Mouse (Mus musculus): Measurements from ENCODE around the gene Pnpla1. TPM values are rescaled to one million over a fixed set of nuclear protein-coding genes. Genes with fewer than 3 reads are reported as not detected.

Gene Pnpla1
- total RNA-seq, 1 experiment from 2014 or later, result not detected

GRCm38 (mm10) chr17:28913940-28914339 lies 55.7 kb downstream of the Pnpla1 start:
- ATAC-seq (replicated peaks; ENCODE audit: low read depth, poor library complexity, severe bottlenecking), result no peak

- ATAC-seq (replicated peaks; ENCODE audit: low read depth, poor library complexity, severe bottlenecking), result no peak
These were observed 56.9 kb downstream of the Pnpla1 start, which contains the start of gene 4930539E08Rik for GRCm38 (mm10) chr17:28915060-28915628. Gene 4930539E08Rik, minus strand, starts transcription at chr17:28915324.

GRCm38 (mm10) chr17:28916520-28916919 lies 58.3 kb downstream of the Pnpla1 start:
- ATAC-seq (replicated peaks; ENCODE audit: low read depth, poor library complexity, severe bottlenecking), result no peak

- no peak for ATAC-seq (replicated peaks; ENCODE audit: low read depth, poor library complexity, severe bottlenecking)
These were observed 62.9 kb downstream of the Pnpla1 start for GRCm38 (mm10) chr17:28921086-28921485.

GRCm38 (mm10) chr17:28922096-28922495 lies 63.9 kb downstream of the Pnpla1 start:
- 0 out of 2 replicates have a peak, but pooled peaks have one; percentile 28 for ATAC-seq (replicated peaks; ENCODE audit: low read depth, poor library complexity, severe bottlenecking)

- no peak for ATAC-seq (replicated peaks; ENCODE audit: low read depth, poor library complexity, severe bottlenecking)
These were observed 66.9 kb downstream of the Pnpla1 start for GRCm38 (mm10) chr17:28924957-28925595.

- peak; percentile 53 for ATAC-seq (replicated peaks; ENCODE audit: low read depth, poor library complexity, severe bottlenecking)
These were observed 68.2 kb downstream of the Pnpla1 start for GRCm38 (mm10) chr17:28926380-28926779.

GRCm38 (mm10) chr17:28926866-28927635 lies 68.8 kb downstream of the Pnpla1 start:
- peak; percentile 55 for ATAC-seq (replicated peaks; ENCODE audit: low read depth, poor library complexity, severe bottlenecking)

GRCm38 (mm10) chr17:28928004-28928403 lies 69.8 kb downstream of the Pnpla1 start:
- ATAC-seq (replicated peaks; ENCODE audit: low read depth, poor library complexity, severe bottlenecking), result no peak

- no peak for ATAC-seq (replicated peaks; ENCODE audit: low read depth, poor library complexity, severe bottlenecking)
These were observed 71.2 kb downstream of the Pnpla1 start for GRCm38 (mm10) chr17:28929369-28929768.

GRCm38 (mm10) chr17:28930392-28931074 lies 72.3 kb downstream of the Pnpla1 start:
- ATAC-seq (replicated peaks; ENCODE audit: low read depth, poor library complexity, severe bottlenecking), result peak; percentile 55

- no peak for ATAC-seq (replicated peaks; ENCODE audit: low read depth, poor library complexity, severe bottlenecking)
These were observed 73.4 kb downstream of the Pnpla1 start for GRCm38 (mm10) chr17:28931436-28932211.

- ATAC-seq (replicated peaks; ENCODE audit: low read depth, poor library complexity, severe bottlenecking), result no peak
These were observed 74.1 kb downstream of the Pnpla1 start for GRCm38 (mm10) chr17:28932274-28932673.

GRCm38 (mm10) chr17:28934120-28934916 lies 76.1 kb downstream of the Pnpla1 start:
- ATAC-seq (replicated peaks; ENCODE audit: low read depth, poor library complexity, severe bottlenecking), result no peak

GRCm38 (mm10) chr17:28936133-28936532 lies 77.9 kb downstream of the Pnpla1 start:
- no peak for ATAC-seq (replicated peaks; ENCODE audit: low read depth, poor library complexity, severe bottlenecking)

- ATAC-seq (replicated peaks; ENCODE audit: low read depth, poor library complexity, severe bottlenecking), result 0 out of 2 replicates have a peak, but pooled peaks have one; percentile 47
These were observed 78.6 kb downstream of the Pnpla1 start for GRCm38 (mm10) chr17:28936622-28937345.
